Mouse (Mus musculus): ENCODE measurements around the gene Olfr895. TPM values are rescaled to one million over a fixed set of nuclear protein-coding genes. Genes with fewer than 3 reads are reported as not detected.

Gene Olfr895
- not detected for total RNA-seq (2021)
- long read RNA-seq, experiment 1: 0 reads
- long read RNA-seq, experiment 2: 0 reads

DNA sequence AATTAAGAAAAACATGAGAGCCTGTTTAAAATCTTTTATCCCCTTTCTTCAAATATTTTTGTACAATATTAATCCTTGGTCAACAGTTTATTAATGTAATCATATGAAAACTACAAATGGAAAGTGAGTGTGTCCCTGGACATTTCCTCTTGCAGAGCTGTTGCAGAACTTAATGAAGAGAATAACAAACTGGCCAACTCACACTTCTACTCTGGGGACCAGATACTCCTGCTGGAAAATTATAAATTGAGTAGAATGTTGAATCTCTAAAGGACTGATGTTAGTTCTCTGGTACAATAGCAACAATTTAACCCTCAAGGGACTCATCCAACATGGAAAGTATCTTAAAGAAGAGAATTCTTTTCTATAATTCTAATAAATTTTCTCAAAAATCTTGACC is at the start of gene Olfr895:
Olfr895 (plus strand) TSS at position 301 of the 400 bp plus-strand sequence.
- DNase-seq: no peak

DNA sequence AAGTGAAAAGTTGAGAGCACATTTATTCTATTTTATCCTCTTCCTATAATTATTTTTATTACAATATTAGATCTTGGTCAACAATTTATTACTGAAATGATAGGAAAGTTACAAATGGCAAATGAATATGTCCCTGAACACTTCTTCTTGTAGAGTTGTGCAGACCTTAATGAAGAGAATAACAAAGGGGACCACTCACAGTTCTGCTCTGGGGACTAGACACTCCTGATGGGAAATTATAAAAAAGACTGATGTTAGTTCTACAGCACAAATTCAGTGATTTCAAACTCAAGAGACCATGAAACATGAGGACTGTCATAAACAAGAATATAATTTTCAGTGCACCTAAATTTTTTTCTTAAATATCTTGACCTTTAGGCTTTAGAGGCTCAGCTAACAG is 15.2 kb upstream of the Olfr895 start, which contains the start of gene Olfr143:
Olfr143 (plus strand) TSS at position 301 of the 400 bp plus-strand sequence.
- no peak for DNase-seq

GRCm38 (mm10) chr9:38290807-38291206 is 23.2 kb downstream of the Olfr895 start, which contains the start of gene Olfr896-ps1:
Gene Olfr896-ps1, plus strand, starts transcription at chr9:38291107.
- DNase-seq: no peak

Other genes starting within 250 kb of the Olfr895 start
- not detected for gene Olfr883, start 242.0 kb upstream of the Olfr895 start, total RNA-seq (2021)
- gene Olfr884, start 221.3 kb upstream of the Olfr895 start, total RNA-seq (2021): not detected
- not detected for gene Olfr885, start 206.5 kb upstream of the Olfr895 start, total RNA-seq (2021)
- gene Olfr887, start 183.8 kb upstream of the Olfr895 start, total RNA-seq (2021): not detected
- gene Olfr888, start 159.7 kb upstream of the Olfr895 start, total RNA-seq (2021): not detected
- gene Olfr889, start 152.7 kb upstream of the Olfr895 start, total RNA-seq (2021): under 1 TPM in 1 of 2 experiments, not detected in 1; 0.06 TPM
- gene Olfr890, start 125.3 kb upstream of the Olfr895 start, total RNA-seq (2021): not detected
- not detected for gene Olfr891, start 87.0 kb upstream of the Olfr895 start, total RNA-seq (2021)
- not detected for gene Olfr893, start 59.5 kb upstream of the Olfr895 start, total RNA-seq (2021)
- not detected for gene Olfr894, start 49.8 kb upstream of the Olfr895 start, total RNA-seq (2021)
- not detected for gene Olfr143, start 15.1 kb upstream of the Olfr895 start, total RNA-seq (2021)
- gene Olfr896-ps1, start 23.3 kb downstream of the Olfr895 start, total RNA-seq (2021): not detected
- gene Olfr25, start 61.2 kb downstream of the Olfr895 start, total RNA-seq (2021): not detected
- not detected for gene Olfr898, start 80.6 kb downstream of the Olfr895 start, total RNA-seq (2021)
- gene Olfr250, start 99.0 kb downstream of the Olfr895 start, total RNA-seq (2021): not detected
- gene Olfr251, start 109.2 kb downstream of the Olfr895 start, total RNA-seq (2021): not detected
- not detected for gene Olfr147, start 133.8 kb downstream of the Olfr895 start, total RNA-seq (2021)
- not detected for gene Olfr901, start 161.6 kb downstream of the Olfr895 start, total RNA-seq (2021)
- not detected for gene Olfr902, start 179.8 kb downstream of the Olfr895 start, total RNA-seq (2021)
- not detected for gene Olfr904, start 195.3 kb downstream of the Olfr895 start, total RNA-seq (2021)
- gene Olfr905, start 203.3 kb downstream of the Olfr895 start, total RNA-seq (2021): not detected
- gene Olfr906, start 219.2 kb downstream of the Olfr895 start, total RNA-seq (2021): not detected
- gene Olfr907, start 227.9 kb downstream of the Olfr895 start, total RNA-seq (2021): not detected